Mouse (Mus musculus): ENCODE measurements around the gene Azgp1.

DNA sequence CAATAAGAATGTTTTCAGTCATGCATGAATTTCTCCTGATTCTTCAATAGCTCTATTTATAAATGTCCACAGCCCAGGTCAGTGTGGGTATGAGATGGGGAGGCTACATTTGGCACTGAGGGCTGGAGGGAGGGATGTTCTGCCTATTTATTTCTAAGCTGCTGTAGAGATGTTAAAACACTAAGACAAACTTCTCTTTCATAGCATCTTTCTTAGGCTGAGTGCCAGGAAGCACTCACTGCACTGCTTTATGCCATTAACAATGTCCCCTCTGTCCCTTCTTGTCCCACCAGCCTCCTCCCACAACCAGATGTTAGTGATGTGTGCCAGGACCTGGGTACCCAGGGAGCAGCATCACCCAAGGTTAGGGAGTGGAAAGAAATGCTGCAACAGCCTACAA is 14.8 kb upstream of the Azgp1 start:
- TF ChIP-seq CTCF (IDR thresholded peaks at IDR 0.05; ENCODE audit: control insufficient read depth, insufficient read depth, insufficient replicate concordance, low read depth, low read length) (no peak), POLR2A (IDR thresholded peaks at IDR 0.05; ENCODE audit: control insufficient read depth, low read depth, low read length) (no peak)

All from testis, adult 2 months (tissue).